Mouse (Mus musculus) neural tube, embryonic 11.5 days (tissue): ENCODE measurements around the gene Tdrd7. TPM values are rescaled to one million over a fixed set of nuclear protein-coding genes. Genes with fewer than 3 reads are reported as not detected.

Experiments
- ATAC-seq: fragments of 200-750 bp; cut with Nextera tagmentation; 2 replicates; pipeline ENCODE4 v1.8.0; 2017; ENCODE audit warnings: moderate number of reproducible peaks, mild to moderate bottlenecking, moderate TSS enrichment, moderate library complexity; ENCODE audit not compliant: insufficient read depth, low FRiP score, low TSS enrichment
- DNase-seq: peaks from one replicate; pipeline ENCODE4 v3.0.0-alpha.2; 2015; ENCODE audit warnings: low spot score
- H3K27ac ChIP-seq: fragments of 300-500 bp; sonication (generic); 2 replicates; pipeline ENCODE4 v1.5.1; 2014; ENCODE audit warnings: low read depth, mild to moderate bottlenecking, low read length
- H3K27me3 ChIP-seq: fragments of 300-500 bp; sonication (generic); 2 replicates; pipeline ENCODE4 v1.6.1; 2014; ENCODE audit warnings: mild to moderate bottlenecking, low read length, mixed read lengths; ENCODE audit not compliant: control insufficient read depth, insufficient read depth
- H3K36me3 ChIP-seq: fragments of 300-500 bp; sonication (generic); 2 replicates; pipeline ENCODE4 v1.6.1; 2014; ENCODE audit warnings: mild to moderate bottlenecking, low read length, moderate library complexity, mixed read lengths; ENCODE audit not compliant: control insufficient read depth, insufficient read depth
- H3K4me1 ChIP-seq: fragments of 300-500 bp; sonication (generic); 2 replicates; pipeline ENCODE4 v1.6.1; 2014; ENCODE audit warnings: low read length, mixed read lengths; ENCODE audit not compliant: control insufficient read depth, insufficient read depth
- H3K4me2 ChIP-seq: fragments of 300-500 bp; sonication (generic); 2 replicates; pipeline ENCODE4 v1.6.1; 2014; ENCODE audit warnings: low read depth, mild to moderate bottlenecking, moderate library complexity
- H3K4me3 ChIP-seq: fragments of 300-500 bp; sonication (generic); 2 replicates; pipeline ENCODE4 v1.5.1; 2014; ENCODE audit warnings: low read depth, low read length
- H3K9ac ChIP-seq: fragments of 300-500 bp; sonication (generic); 2 replicates; pipeline ENCODE4 v1.6.1; 2014; ENCODE audit warnings: mild to moderate bottlenecking, low read length
- H3K9me3 ChIP-seq: fragments of 300-500 bp; sonication (generic); 2 replicates; pipeline ENCODE4 v1.6.1; 2016; ENCODE audit warnings: low read length; ENCODE audit not compliant: control insufficient read depth
- WGBS: fragments of 180-500 bp; shearing (Covaris S2); extraction: QIAGEN DNeasy Blood & Tissue Kit; methylation state at CpG from one replicate; pipeline ENCODE4 v1.1.7; 2014; 5-methylcytosine and 5-hydroxymethylcytosine counted together
- polyA plus RNA-seq: library from polyadenylated mRNA; unstranded; fragments of >200 nt; fragmentation: Nextera tagmentation; extraction: Ambion mirVana; gene quantifications from 2 replicates; pipeline ENCODE4 v1.2.1, GENCODE M21; 2014

The Tdrd7 gene
- polyA plus RNA-seq, 1 experiment from 2014 or later: 16.7 TPM

- H3K9me3 ChIP-seq: no peaks in the 10 kb centered on the region
- no peaks in the 10 kb centered on the region; the same call in 1 of the 2 replicates for H3K4me1 ChIP-seq
- H3K4me2 ChIP-seq: no peak overlapping the region
- DNase-seq (no peak), ATAC-seq (no peak)
- no peak overlapping the region for H3K9ac ChIP-seq
- no peak overlapping the region for H3K27ac ChIP-seq
- no peaks in the 10 kb centered on the region for H3K27me3 ChIP-seq
- no peaks in the 10 kb centered on the region for H3K36me3 ChIP-seq
- H3K4me3 ChIP-seq: no peak overlapping the region
- 57% methylated on average over 6 of the region's 6 CpGs for WGBS
Observed at GRCm38 (mm10) chr4:45990427-45991135, 25.4 kb downstream of the Tdrd7 start.

- H3K4me3 ChIP-seq: no peak overlapping the region
- ATAC-seq (no peak), DNase-seq (no peak)
- no peak overlapping the region for H3K4me2 ChIP-seq
- H3K4me1 ChIP-seq: no peaks in the 10 kb centered on the region
- no peak overlapping the region for H3K27ac ChIP-seq
- 89% methylated on average over 4 of the region's 4 CpGs for WGBS
- H3K9ac ChIP-seq: no peak overlapping the region
- H3K9me3 ChIP-seq: no peaks in the 10 kb centered on the region
- no peaks in the 10 kb centered on the region for H3K36me3 ChIP-seq
- no peaks in the 10 kb centered on the region for H3K27me3 ChIP-seq
Observed at GRCm38 (mm10) chr4:45998536-45998935, 33.4 kb downstream of the Tdrd7 start.

- no peak overlapping the region for H3K27ac ChIP-seq
- ATAC-seq (no peak), DNase-seq (no peak)
Observed at GRCm38 (mm10) chr4:46008142-46008793, 43.1 kb downstream of the Tdrd7 start.

GRCm38 (mm10) chr4:46011698-46012097 is 46.6 kb downstream of the Tdrd7 start:
- Histone ChIP-seq H3K4me3 (no peak overlapping the region), H3K9me3 (no peaks in the 10 kb centered on the region), H3K4me2 (no peak overlapping the region), H3K9ac (no peak overlapping the region), H3K27ac (no peak overlapping the region), H3K27me3 (no peaks in the 10 kb centered on the region), H3K36me3 (no peaks in the 10 kb centered on the region), H3K4me1 (no peaks in the 10 kb centered on the region)
- no peak for DNase-seq
- WGBS: 85% methylated on average over 2 of the region's 2 CpGs
- ATAC-seq: no peak

More at GRCm38 (mm10) chr4:46008142-46008793, 43.1 kb downstream of the Tdrd7 start:
- Histone ChIP-seq H3K36me3 (no peaks in the 10 kb centered on the region), H3K4me1 (no peaks in the 10 kb centered on the region), H3K27me3 (no peaks in the 10 kb centered on the region), H3K9me3 (no peaks in the 10 kb centered on the region), H3K4me3 (no peak overlapping the region), H3K9ac (no peak overlapping the region), H3K4me2 (no peak overlapping the region)
- 85% methylated on average over 5 of the region's 5 CpGs for WGBS

- H3K4me2 ChIP-seq: no peak overlapping the region
- H3K36me3 ChIP-seq: no peaks in the 10 kb centered on the region
- H3K27ac ChIP-seq: no peak overlapping the region
- DNase-seq: no peak
- no peaks in the 10 kb centered on the region for H3K4me1 ChIP-seq
- H3K9ac ChIP-seq: no peak overlapping the region
- no peaks in the 10 kb centered on the region for H3K9me3 ChIP-seq
- 78% methylated on average over 1 of the region's 1 CpGs for WGBS
- ATAC-seq: no peak
- H3K27me3 ChIP-seq: no peaks in the 10 kb centered on the region
- H3K4me3 ChIP-seq: no peak overlapping the region
Observed at GRCm38 (mm10) chr4:46015605-46016004, 50.5 kb downstream of the Tdrd7 start.

- Histone ChIP-seq H3K27me3 (no peaks in the 10 kb centered on the region), H3K36me3 (no peaks in the 10 kb centered on the region), H3K27ac (no peak overlapping the region), H3K9me3 (no peaks in the 10 kb centered on the region), H3K9ac (no peak overlapping the region), H3K4me1 (no peaks in the 10 kb centered on the region), H3K4me2 (no peak overlapping the region), H3K4me3 (no peak overlapping the region)
- ATAC-seq: no peak
- no peak for DNase-seq
- WGBS: 61% methylated on average over 3 of the region's 3 CpGs
Observed at GRCm38 (mm10) chr4:46023021-46023481, 57.9 kb downstream of the Tdrd7 start.

GRCm38 (mm10) chr4:46025893-46026292 is 60.8 kb downstream of the Tdrd7 start:
- Histone ChIP-seq H3K27me3 (no peaks in the 10 kb centered on the region), H3K4me3 (no peak overlapping the region), H3K4me1 (no peaks in the 10 kb centered on the region), H3K9ac (no peak overlapping the region), H3K4me2 (no peak overlapping the region), H3K27ac (no peak overlapping the region), H3K36me3 (no peaks in the 10 kb centered on the region), H3K9me3 (no peaks in the 10 kb centered on the region)
- ATAC-seq (no peak), DNase-seq (peak; percentile 56)
- 45% methylated on average over 7 of the region's 7 CpGs for WGBS

GRCm38 (mm10) chr4:46028224-46028623 is 63.1 kb downstream of the Tdrd7 start:
- H3K4me2 ChIP-seq: no peak overlapping the region
- no peak overlapping the region for H3K4me3 ChIP-seq
- H3K4me1 ChIP-seq: no peaks in the 10 kb centered on the region
- H3K9ac ChIP-seq: no peak overlapping the region
- no peaks in the 10 kb centered on the region for H3K36me3 ChIP-seq
- no peak for DNase-seq
- no peak overlapping the region for H3K27ac ChIP-seq
- no peaks in the 10 kb centered on the region for H3K9me3 ChIP-seq
- no peak for ATAC-seq
- 67% methylated on average over 6 of the region's 6 CpGs for WGBS
- H3K27me3 ChIP-seq: no peaks in the 10 kb centered on the region

- no peaks in the 10 kb centered on the region for H3K4me1 ChIP-seq
- ATAC-seq (no peak), DNase-seq (no peak)
- no peaks in the 10 kb centered on the region for H3K36me3 ChIP-seq
- H3K9me3 ChIP-seq: no peaks in the 10 kb centered on the region
- H3K9ac ChIP-seq: no peak overlapping the region
- H3K27ac ChIP-seq: no peak overlapping the region
- no peak overlapping the region for H3K4me3 ChIP-seq
- 88% methylated on average over 4 of the region's 4 CpGs for WGBS
- no peaks in the 10 kb centered on the region for H3K27me3 ChIP-seq
- H3K4me2 ChIP-seq: no peak overlapping the region
Observed at GRCm38 (mm10) chr4:46028781-46029180, 63.6 kb downstream of the Tdrd7 start.
